Mouse (Mus musculus) liver, embryonic 16.5 days (tissue): Measurements from ENCODE around the gene Vps51. TPM values are rescaled to one million over a fixed set of nuclear protein-coding genes. Genes with fewer than 3 reads are reported as not detected.

ENCODE experiments used
- ATAC-seq: fragments of 200-750 bp; cut with Nextera tagmentation; 2 replicates; pipeline ENCODE4 v1.8.0; 2017; ENCODE audit warnings: low read depth, mild to moderate bottlenecking, moderate number of reproducible peaks, moderate library complexity
- H3K27ac ChIP-seq: fragments of 300-500 bp; sonication (generic); 2 replicates; pipeline ENCODE4 v1.5.1; 2014; ENCODE audit warnings: mild to moderate bottlenecking, low read length
- H3K27me3 ChIP-seq: fragments of 300-500 bp; sonication (generic); 2 replicates; pipeline ENCODE4 v1.6.1; 2014; ENCODE audit warnings: low read depth, low read length, mixed read lengths; ENCODE audit not compliant: control insufficient read depth, insufficient read depth
- H3K36me3 ChIP-seq: fragments of 300-500 bp; sonication (generic); 2 replicates; pipeline ENCODE4 v1.6.1; 2014; ENCODE audit warnings: mild to moderate bottlenecking; ENCODE audit not compliant: control insufficient read depth, insufficient read depth
- H3K4me1 ChIP-seq: fragments of 300-500 bp; sonication (generic); 2 replicates; pipeline ENCODE4 v1.6.1; 2014; ENCODE audit warnings: low read depth, low read length, mixed read lengths; ENCODE audit not compliant: control insufficient read depth
- H3K4me2 ChIP-seq: fragments of 300-500 bp; sonication (generic); 2 replicates; pipeline ENCODE4 v1.6.1; 2014; ENCODE audit warnings: low read depth, low read length, mixed read lengths
- H3K4me3 ChIP-seq: fragments of 300-500 bp; sonication (generic); 2 replicates; pipeline ENCODE4 v1.5.1; 2014; ENCODE audit warnings: low read depth, mild to moderate bottlenecking, low read length
- H3K9ac ChIP-seq: fragments of 300-500 bp; sonication (generic); 2 replicates; pipeline ENCODE4 v1.6.1; 2014; ENCODE audit warnings: low read depth, low read length
- H3K9me3 ChIP-seq: fragments of 300-500 bp; sonication (generic); replicated peaks from 2 replicates; pipeline ENCODE4 v1.6.1; 2016; ENCODE audit warnings: low read length; ENCODE audit not compliant: control insufficient read depth
- WGBS: fragments of 180-500 bp; shearing (Covaris S2); extraction: QIAGEN DNeasy Blood & Tissue Kit; methylation state at CpG from one replicate; pipeline ENCODE4 v1.1.7; 2014; ENCODE audit not compliant: insufficient replicate concordance; 5-methylcytosine and 5-hydroxymethylcytosine counted together
- polyA plus RNA-seq: library from polyadenylated mRNA; unstranded; fragments of >200 nt; fragmentation: Nextera tagmentation; extraction: Ambion mirVana; gene quantifications from 2 replicates; pipeline ENCODE4 v1.2.1, GENCODE M21; 2015

The Vps51 gene
- polyA plus RNA-seq, result 27.8 and 28.9 TPM in 2 replicates

- Histone ChIP-seq H3K27me3 (no peaks in the 10 kb centered on the region), H3K27ac (peak within 1 kb of the TSS; percentile 86), H3K36me3 (peaks cover 6% of the 10 kb centered on the region; the same call in 1 of the 2 replicates), H3K9ac (peak within 1 kb of the TSS; percentile 86), H3K4me2 (peak within 1 kb of the TSS; percentile 81), H3K4me3 (peak within 1 kb of the TSS; percentile 89), H3K4me1 (peaks cover 17% of the 10 kb centered on the region), H3K9me3 (no peaks in the 10 kb centered on the region)
- peak; percentile 88 for ATAC-seq
- WGBS, result under 1% methylated on average over 33 of the region's 33 CpGs
These were observed at the start of gene Vps51 for GRCm38 (mm10) chr19:6076564-6077393. Vps51 (minus strand) TSS chr19:6077231.

DNA sequence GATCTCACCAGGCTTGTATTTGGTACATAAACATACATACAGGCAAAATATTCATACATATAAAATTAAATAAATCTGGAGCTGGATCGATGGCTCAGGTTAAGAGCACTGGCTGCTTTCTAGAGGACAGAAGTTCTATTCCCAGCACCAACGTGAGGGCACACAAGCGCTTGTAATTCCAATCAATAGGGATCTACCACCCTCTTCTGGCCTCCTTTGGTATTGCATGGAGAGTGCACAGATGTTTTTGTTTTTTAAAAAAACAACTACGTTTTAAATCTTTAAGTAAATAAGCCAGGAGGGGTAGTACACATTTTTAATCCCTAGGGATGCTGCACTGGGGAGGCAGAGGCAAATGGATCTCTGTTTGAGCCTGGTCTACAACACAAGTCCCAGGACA lies 49.3 kb upstream of the Vps51 start:
- peak overlapping the region; percentile 70 for H3K4me2 ChIP-seq
- H3K27me3 ChIP-seq, result no peaks in the 10 kb centered on the region
- H3K9ac ChIP-seq, result peak overlapping the region; percentile 28
- peak overlapping the region; percentile 73 for H3K4me3 ChIP-seq
- H3K36me3 ChIP-seq, result no peaks in the 10 kb centered on the region
- H3K4me1 ChIP-seq, result peaks cover 42% of the 10 kb centered on the region
- WGBS, result 17% methylated on average over 4 of the region's 4 CpGs
- peak overlapping the region; percentile 97 for H3K27ac ChIP-seq
- ATAC-seq, result no peak
- H3K9me3 ChIP-seq, result no peaks in the 10 kb centered on the region

DNA sequence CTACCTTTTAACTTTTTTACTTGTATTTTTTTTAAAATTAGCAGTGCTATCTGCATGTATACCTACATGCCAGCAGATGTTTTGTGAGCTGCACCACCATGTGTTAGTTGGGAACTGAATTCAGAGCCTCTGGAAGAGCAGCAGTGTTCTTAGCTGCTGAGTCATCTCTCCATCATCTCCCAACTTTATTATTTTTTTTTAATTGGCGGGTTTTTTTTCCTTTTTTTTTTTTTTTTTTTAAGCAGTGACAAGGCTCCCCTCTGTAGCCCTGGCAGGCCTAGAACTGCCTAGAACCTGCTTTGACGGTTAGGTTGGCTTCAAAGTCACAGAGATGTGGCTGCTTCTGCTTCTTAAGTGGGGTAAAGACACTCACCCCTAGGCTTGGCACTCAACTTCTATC lies 47.9 kb upstream of the Vps51 start:
- WGBS, result 61% methylated on average over 2 of the region's 2 CpGs
- Histone ChIP-seq H3K27ac (no peak overlapping the region), H3K4me1 (peaks cover 28% of the 10 kb centered on the region), H3K9ac (no peak overlapping the region), H3K36me3 (peaks cover 6% of the 10 kb centered on the region; the same call in 1 of the 2 replicates), H3K4me2 (no peak overlapping the region), H3K27me3 (no peaks in the 10 kb centered on the region), H3K4me3 (no peak overlapping the region), H3K9me3 (no peaks in the 10 kb centered on the region)
- no peak for ATAC-seq

DNA sequence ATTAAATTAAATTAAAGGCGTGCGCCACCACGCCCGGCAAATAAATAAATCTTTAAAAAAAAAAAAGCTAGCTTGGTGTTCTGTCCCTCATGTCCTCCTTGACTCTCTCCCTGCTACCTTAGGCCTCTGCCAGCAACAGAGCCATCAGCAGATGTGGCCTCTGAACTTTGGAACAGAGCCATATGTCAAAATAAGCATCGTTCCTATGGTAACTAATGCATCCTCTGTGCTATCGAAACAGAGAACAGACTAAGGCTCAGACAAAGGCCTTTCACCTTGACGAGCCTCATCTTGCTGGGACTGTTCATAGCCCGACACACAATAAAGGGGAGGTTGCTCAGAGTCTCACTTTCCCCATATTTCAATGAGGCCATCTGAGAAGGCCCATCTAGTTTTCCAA lies 46.3 kb upstream of the Vps51 start:
- peaks cover 22% of the 10 kb centered on the region for H3K4me1 ChIP-seq
- no peak overlapping the region for H3K4me3 ChIP-seq
- WGBS, result 81% methylated on average over 8 of the region's 8 CpGs
- no peak overlapping the region for H3K9ac ChIP-seq
- no peak for ATAC-seq
- H3K27ac ChIP-seq, result no peak overlapping the region
- H3K9me3 ChIP-seq, result no peaks in the 10 kb centered on the region
- peaks cover 8% of the 10 kb centered on the region; the same call in 1 of the 2 replicates for H3K36me3 ChIP-seq
- H3K27me3 ChIP-seq, result no peaks in the 10 kb centered on the region
- H3K4me2 ChIP-seq, result no peak overlapping the region

GRCm38 (mm10) chr19:6121761-6122160 lies 44.7 kb upstream of the Vps51 start:
- H3K9me3 ChIP-seq, result no peaks in the 10 kb centered on the region
- H3K4me3 ChIP-seq, result peak overlapping the region; percentile 31
- no peak overlapping the region; the same call in 1 of the 2 replicates for H3K9ac ChIP-seq
- ATAC-seq, result peak; percentile 42
- peak overlapping the region; percentile 54 for H3K27ac ChIP-seq
- no peaks in the 10 kb centered on the region for H3K27me3 ChIP-seq
- peaks cover 8% of the 10 kb centered on the region; the same call in 1 of the 2 replicates for H3K36me3 ChIP-seq
- H3K4me2 ChIP-seq, result peak overlapping the region; percentile 23
- H3K4me1 ChIP-seq, result peaks cover 23% of the 10 kb centered on the region
- WGBS, result 73% methylated on average over 19 of the region's 19 CpGs

DNA sequence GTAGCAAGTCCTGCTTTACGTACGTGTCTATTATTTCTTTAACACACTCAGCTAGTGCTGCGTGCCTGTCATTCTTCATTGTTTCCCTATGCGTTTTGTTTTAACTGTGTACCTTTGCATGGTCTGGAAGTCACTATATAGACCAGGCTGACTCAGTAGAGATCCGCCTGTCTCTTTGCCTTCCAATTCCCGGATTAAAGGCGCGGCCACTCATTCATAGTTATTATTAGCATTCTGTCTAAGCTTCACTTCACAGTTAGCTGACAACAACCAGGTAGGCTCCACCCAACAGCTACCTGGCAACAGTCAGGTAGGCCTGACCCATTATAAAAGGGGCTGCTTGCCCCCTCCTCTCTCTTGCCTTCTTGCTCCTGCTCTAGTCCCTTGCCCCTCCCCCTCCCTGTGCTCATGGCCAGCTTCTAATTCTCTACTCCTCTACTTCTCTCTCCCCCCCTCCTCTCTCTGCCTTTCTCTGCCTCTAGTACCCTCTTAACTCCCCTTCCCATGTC lies 41.7 kb upstream of the Vps51 start:
- ATAC-seq, result no peak
- peak overlapping the region; percentile 90 for H3K27ac ChIP-seq
- 5% methylated on average over 8 of the region's 8 CpGs for WGBS
- no peaks in the 10 kb centered on the region for H3K9me3 ChIP-seq
- H3K4me3 ChIP-seq, result peak overlapping the region; percentile 70
- peaks cover 26% of the 10 kb centered on the region for H3K36me3 ChIP-seq
- H3K9ac ChIP-seq, result peak overlapping the region; percentile 85
- H3K4me1 ChIP-seq, result peaks cover 20% of the 10 kb centered on the region
- H3K27me3 ChIP-seq, result no peaks in the 10 kb centered on the region
- peak overlapping the region; percentile 86 for H3K4me2 ChIP-seq

DNA sequence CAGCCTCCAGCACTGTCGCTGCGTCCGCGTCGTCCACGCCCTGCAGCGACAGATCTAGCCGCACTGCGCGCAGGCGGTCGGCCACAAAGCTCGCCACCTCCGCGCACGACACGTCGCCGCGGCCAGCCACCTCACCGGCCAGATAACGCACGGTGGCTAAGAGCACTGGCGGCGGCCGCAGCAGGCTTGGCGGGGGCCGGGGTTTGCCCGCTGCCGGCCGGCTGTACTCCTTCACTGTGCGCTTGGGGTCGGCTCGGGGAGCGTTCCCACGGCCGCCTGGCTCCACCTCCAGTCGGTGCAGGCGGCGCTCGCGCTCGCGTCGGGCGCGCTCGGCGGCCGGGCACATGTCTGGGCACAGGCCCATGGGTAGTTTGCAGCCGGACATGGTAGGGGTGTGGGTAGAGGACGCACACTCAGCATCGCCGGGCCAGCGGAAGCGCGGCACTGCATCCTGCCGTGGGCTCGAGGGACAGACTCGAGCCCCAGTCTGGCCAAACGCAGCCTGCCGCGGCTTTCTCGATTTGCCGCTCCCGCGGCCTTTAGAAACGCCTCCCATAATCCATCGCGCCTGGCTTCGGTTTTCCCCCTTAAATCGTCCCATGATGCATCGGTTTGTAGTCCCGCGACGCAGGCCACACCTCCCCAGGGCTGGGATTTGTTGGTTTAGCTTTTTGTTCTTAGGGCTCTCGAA lies 41.1 kb upstream of the Vps51 start, which contains the start of gene Sac3d1:
Gene Sac3d1, minus strand, starts transcription at position 665 of the 691 bp plus-strand sequence.
- Histone ChIP-seq H3K36me3 (peaks cover 26% of the 10 kb centered on the region), H3K9ac (peak within 1 kb of the TSS; percentile 85), H3K27ac (peak within 1 kb of the TSS; percentile 90), H3K4me2 (peak within 1 kb of the TSS; percentile 86), H3K4me1 (peaks cover 20% of the 10 kb centered on the region), H3K27me3 (no peaks in the 10 kb centered on the region), H3K9me3 (no peaks in the 10 kb centered on the region), H3K4me3 (peak within 1 kb of the TSS; percentile 70)
- WGBS, result under 1% methylated on average over 77 of the region's 77 CpGs
- peak; percentile 80 for ATAC-seq

DNA sequence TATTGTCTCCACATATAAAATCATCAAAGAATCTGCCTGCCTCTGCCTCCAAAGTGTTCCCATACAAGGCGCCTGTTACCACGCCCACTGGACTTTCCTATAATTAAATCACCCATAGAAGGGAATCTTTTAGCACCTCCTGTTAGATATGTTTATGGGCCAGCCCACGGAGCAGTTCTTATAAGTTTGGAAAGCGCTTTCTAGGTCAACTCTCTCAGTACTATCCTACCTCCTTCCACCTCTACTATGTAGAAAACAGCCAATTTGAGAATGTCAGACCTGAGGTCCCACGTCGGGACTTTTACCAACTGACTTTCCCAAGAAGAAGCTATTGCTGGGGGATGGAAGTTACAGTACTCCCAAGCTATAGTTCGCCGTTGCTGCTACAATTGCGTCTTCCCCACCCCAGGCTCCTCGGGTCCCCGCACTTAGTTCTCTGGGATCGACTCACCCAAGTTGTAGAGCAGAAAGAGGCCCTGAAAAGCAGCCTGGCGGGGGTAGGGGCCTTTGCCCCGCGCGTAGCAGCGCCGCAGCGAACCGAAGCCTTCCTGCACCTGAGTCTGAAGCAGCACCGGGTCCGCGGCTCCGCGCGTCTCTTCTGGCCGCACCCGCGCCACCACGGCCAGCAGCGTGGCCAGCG lies 40.4 kb upstream of the Vps51 start:
- no peak for ATAC-seq
- H3K4me2 ChIP-seq, result peak overlapping the region; percentile 86
- H3K4me1 ChIP-seq, result peaks cover 20% of the 10 kb centered on the region
- H3K27me3 ChIP-seq, result no peaks in the 10 kb centered on the region
- peak overlapping the region; percentile 70 for H3K4me3 ChIP-seq
- H3K36me3 ChIP-seq, result peaks cover 26% of the 10 kb centered on the region
- H3K27ac ChIP-seq, result peak overlapping the region; percentile 90
- peak overlapping the region; percentile 85 for H3K9ac ChIP-seq
- no peaks in the 10 kb centered on the region for H3K9me3 ChIP-seq
- 2% methylated on average over 32 of the region's 32 CpGs for WGBS
